Mouse (Mus musculus) T-helper 2 cell (primary cell): ENCODE measurements around the gene Rbm20.

ENCODE experiments used
- in situ Hi-C: fragments of 300-600 bp; cut with MboI, MseI; formaldehyde crosslinking; loops from one replicate; pipeline ENCODE4 v1.15.1; 2025; ENCODE audit warnings: high pct_unique_total_duplicates

Gene Rbm20

DNA sequence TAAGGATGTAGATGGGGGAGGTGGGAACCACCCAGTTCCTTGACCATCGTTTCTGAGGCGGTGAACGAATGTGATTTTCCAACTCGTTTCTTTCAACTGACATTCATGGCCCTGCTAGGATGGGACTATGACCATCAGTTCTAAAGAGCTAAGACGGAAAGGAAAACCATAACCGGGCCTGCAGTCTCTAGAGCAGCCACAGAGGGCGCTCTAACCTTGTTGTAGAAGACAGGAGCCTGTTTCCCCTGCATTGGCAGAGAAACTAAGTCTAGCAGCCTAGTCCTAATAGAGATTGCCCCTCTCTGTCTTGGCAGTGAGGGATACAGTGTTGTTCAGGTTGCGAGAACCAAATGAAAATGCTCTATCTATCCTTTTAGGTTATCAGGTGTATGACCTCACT lies 164.8 kb downstream of the Rbm20 start:
- in situ Hi-C loops: loop anchor here (10.0 kb wide), 1 partner anchor 203 kb away; the partner anchor contains the start of gene Adra2a

- in situ Hi-C loops: loop anchor here (10.0 kb wide), 1 partner anchor 201 kb away; the partner anchor contains the start of gene Adra2a
Measured at GRCm38 (mm10) chr19:53843972-53844371, 166.9 kb downstream of the Rbm20 start.

DNA sequence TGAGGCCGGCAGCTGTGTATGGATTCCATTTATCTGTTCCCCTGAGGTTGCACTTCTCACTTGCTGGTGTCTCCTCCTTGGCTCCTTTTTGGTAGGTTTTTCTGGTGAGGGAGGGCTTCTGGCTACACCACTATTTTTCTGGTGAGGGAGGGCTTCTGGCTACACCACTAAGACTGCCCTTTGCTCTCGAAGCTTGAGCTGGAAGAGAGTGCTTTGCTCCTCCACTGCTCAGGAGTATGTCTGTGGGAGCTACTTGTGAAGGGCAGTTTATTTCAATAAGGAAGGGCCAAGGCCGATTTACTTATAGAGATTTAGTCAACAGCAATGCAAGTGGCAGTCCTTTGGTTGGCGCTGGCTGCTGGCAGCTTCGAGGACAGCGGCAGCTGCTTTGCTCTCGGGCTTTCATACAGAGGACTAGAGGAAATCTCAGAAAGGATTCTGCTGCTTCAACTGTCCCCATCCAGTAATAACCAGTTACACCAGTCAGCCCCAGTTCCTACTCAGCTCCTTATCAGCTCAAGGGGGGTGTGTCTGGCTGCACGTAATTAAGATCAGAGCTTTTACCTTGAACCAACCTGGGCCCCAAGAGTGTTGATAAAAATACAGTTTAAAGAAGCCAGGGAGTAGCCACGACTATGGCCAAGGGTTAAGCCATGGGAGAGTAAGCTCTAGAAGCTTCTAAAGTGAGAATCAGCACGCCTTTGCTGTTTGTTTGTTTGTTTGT lies 171.3 kb downstream of the Rbm20 start:
- in situ Hi-C loops: loop anchor here (5.0 to 10.0 kb wide), 2 partner anchors 69 to 196 kb away; partner anchors contain the start of gene Adra2a

DNA sequence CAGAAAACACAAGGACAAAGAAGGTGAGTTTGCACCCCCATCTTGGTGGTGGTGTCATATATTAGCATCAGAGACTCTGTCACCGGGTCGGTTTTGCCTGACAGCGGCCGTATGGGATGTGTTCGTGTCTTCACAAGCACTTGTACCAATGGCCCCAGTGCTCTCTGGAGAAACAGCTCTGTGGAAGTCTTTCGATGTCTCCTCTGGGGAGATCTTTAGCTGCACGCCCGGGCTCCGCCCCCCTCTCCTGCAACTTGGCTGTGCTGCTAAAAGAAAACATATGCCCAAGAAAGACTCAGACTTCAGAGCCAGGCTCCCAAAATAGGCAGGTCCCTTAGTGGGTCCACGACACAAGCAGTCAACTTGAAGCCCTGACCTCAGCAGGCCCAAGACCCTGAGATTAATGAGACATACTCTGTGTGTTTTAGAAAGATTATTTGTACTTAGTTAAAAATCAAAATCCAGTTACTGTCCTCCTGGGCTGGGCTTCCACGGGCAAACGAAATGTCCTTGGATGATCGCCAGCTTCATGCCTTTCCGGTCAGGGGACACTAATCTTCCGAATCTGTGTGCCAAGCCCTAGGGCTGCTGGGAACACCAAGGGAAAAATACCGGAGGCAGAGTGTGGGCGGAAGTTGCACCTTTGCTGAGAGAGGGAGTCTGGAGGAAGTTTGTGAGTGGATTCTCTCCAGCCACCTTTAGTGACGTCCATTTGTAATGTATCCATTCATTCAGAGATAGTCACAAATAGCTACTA lies 173.2 kb downstream of the Rbm20 start:
- in situ Hi-C loops: no loop called here

DNA sequence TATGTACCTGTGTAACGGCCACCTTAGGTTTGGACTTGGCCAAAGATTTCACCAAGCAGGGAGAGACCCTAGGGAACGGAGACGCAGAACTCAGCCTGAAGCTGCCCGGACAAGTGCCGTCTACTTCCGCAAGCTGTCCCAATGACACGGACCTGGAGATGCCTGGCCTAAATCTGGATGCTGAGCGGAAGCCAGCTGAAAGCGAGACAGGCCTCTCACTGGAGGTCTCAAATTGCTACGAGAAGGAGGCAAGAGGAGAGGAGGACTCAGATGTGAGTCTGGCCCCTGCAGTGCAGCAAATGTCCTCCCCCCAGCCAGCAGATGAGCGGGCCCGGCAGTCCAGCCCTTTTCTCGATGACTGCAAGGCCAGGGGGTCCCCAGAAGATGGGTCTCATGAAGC lies 174.2 kb downstream of the Rbm20 start:
- in situ Hi-C loops: no loop called here

- in situ Hi-C loops: no loop called here
Measured at GRCm38 (mm10) chr19:53851826-53852698, 175.0 kb downstream of the Rbm20 start.

DNA sequence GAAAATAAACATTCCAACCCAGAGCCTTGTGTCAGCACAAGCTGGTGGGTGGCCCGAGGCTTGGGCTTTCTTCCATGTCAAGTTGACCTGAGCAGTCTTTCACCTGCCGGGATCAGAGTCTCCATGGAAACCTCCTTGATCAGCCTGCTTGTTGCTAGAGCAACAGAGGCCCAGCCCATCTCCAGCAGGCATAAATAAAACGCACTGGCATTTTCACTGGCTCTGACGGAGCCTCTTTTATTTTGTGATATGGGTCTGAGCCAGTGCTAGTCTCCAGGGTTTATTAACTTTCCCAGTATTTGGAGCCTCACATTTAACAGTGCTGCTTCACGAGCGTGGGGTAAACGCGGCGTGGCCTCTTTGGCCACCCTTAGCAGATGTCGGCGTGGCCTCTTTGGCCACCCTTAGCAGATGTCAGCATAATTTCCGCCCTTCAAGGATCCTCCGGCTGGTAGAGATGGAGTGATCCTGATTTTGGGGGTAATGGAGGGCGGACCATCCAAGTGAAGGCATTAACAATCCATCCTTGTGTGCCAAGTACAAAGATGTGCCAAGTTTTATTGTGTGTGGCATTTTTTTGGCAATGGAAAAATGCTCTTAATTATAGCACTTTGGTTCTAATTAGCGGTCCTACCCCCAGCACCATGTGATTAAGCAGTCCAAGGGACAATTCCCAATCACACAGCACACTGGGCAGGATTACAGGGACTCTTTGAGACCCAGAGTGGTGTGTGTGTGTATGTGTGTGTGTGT lies 175.8 kb downstream of the Rbm20 start:
- in situ Hi-C loops: no loop called here

DNA sequence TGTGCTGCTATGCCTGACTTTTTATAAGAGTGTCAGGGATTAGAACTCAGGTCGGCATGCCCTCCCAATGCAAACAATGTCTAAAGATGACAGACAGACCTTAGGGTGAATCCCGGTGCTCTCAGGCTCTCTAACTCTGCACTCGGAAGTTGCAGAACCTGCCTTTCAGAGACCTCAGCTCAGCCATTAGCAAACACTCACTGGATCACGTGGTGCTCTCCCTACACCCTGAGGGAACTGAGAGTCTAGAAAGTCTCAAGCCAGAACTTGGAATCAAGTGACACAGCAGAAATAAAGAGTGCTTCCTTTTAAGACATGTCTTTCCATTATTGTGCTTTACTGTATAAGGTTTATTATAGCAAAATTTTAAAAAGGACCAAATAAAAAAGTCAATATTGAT lies 177.9 kb downstream of the Rbm20 start:
- in situ Hi-C loops: no loop called here

DNA sequence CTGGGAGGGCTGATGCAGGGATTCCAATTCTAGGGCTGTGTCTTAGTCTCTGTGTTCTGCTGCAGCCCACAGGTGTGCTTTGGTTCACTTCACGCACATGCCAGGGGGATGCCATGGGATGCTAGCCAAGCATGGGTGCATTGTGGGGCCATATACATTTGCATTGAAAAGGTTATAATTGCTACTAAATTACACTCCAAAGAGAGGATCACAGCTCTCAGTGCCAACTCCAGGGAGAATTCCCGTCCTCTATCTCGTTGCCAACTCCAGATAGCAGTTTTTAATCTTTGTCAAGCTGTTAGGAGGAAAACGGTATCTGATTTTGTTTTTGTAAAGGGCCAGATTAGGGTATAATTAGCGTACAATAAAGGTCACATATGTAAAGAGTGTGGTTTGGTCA lies 178.7 kb downstream of the Rbm20 start:
- in situ Hi-C loops: no loop called here

GRCm38 (mm10) chr19:53856794-53857193 lies 179.7 kb downstream of the Rbm20 start:
- in situ Hi-C loops: no loop called here

GRCm38 (mm10) chr19:53857962-53858361 lies 180.9 kb downstream of the Rbm20 start:
- in situ Hi-C loops: no loop called here

- in situ Hi-C loops: no loop called here
Measured at GRCm38 (mm10) chr19:53859149-53859548, 182.0 kb downstream of the Rbm20 start.

- in situ Hi-C loops: no loop called here
Measured at GRCm38 (mm10) chr19:53859593-53859992, 182.5 kb downstream of the Rbm20 start.

DNA sequence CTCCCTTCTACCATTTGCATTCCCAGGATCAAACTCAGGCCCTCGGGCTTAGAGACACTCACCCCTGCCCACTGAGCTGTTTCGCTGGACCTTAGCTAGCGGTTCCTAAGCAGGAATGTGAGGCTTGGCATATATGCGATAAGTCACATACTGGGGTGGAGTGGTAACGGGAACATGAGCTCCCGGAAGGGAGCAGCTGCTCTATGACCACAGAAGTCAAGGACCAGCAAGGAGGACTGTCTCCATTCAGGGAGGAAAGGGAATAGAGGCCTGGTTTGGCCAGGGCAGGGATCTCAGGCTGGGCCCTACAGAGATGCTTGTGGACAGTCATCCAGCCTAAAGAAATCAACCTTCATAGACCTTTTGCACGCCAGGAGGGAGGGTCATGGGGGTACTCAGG lies 184.2 kb downstream of the Rbm20 start:
- in situ Hi-C loops: no loop called here

- in situ Hi-C loops: no loop called here
Measured at GRCm38 (mm10) chr19:53862573-53863246, 185.6 kb downstream of the Rbm20 start.

GRCm38 (mm10) chr19:53867238-53867637 lies 190.1 kb downstream of the Rbm20 start:
- in situ Hi-C loops: no loop called here

GRCm38 (mm10) chr19:53868125-53868524 lies 191.0 kb downstream of the Rbm20 start:
- in situ Hi-C loops: no loop called here

GRCm38 (mm10) chr19:53868796-53869195 lies 191.7 kb downstream of the Rbm20 start:
- in situ Hi-C loops: no loop called here

GRCm38 (mm10) chr19:53869427-53870385 lies 192.6 kb downstream of the Rbm20 start:
- in situ Hi-C loops: no loop called here
